Mouse (Mus musculus): ENCODE measurements around the gene Ltbp2.
A peak's percentile ranks its signal among the peaks of the same experiment; 100 is the strongest.

Gene Ltbp2

GRCm38 (mm10) chr12:84880091-84880490 lies 3.8 kb upstream of the Ltbp2 start:
- DNase-seq (ENCODE audit: low read depth, low spot score), result no peak

- DNase-seq (ENCODE audit: low read depth, low spot score), result no peak
Observed at GRCm38 (mm10) chr12:84875761-84876480, 411 bp downstream of the Ltbp2 start.

GRCm38 (mm10) chr12:84873434-84873833 lies 2.9 kb downstream of the Ltbp2 start:
- peak; percentile 68 for DNase-seq (ENCODE audit: low read depth, low spot score)

- no peak for DNase-seq (ENCODE audit: low read depth, low spot score)
Observed at GRCm38 (mm10) chr12:84872310-84872709, 4.0 kb downstream of the Ltbp2 start.

GRCm38 (mm10) chr12:84865431-84865830 lies 10.9 kb downstream of the Ltbp2 start:
- DNase-seq (ENCODE audit: low read depth, low spot score), result no peak

GRCm38 (mm10) chr12:84864801-84865200 lies 11.5 kb downstream of the Ltbp2 start:
- no peak for DNase-seq (ENCODE audit: low read depth, low spot score)

- DNase-seq (ENCODE audit: low read depth, low spot score), result no peak
Observed at GRCm38 (mm10) chr12:84863196-84863595, 13.1 kb downstream of the Ltbp2 start.

GRCm38 (mm10) chr12:84862136-84862910 lies 14.0 kb downstream of the Ltbp2 start:
- DNase-seq (ENCODE audit: low read depth, low spot score), result no peak

- DNase-seq (ENCODE audit: low read depth, low spot score), result no peak
Observed at GRCm38 (mm10) chr12:84858149-84859113, 17.9 kb downstream of the Ltbp2 start.

GRCm38 (mm10) chr12:84857706-84858105 lies 18.6 kb downstream of the Ltbp2 start:
- DNase-seq (ENCODE audit: low read depth, low spot score), result no peak

- DNase-seq (ENCODE audit: low read depth, low spot score), result no peak
Observed at GRCm38 (mm10) chr12:84856532-84856931, 19.8 kb downstream of the Ltbp2 start.

- no peak for DNase-seq (ENCODE audit: low read depth, low spot score)
Observed at GRCm38 (mm10) chr12:84855084-84855625, 21.2 kb downstream of the Ltbp2 start.

- DNase-seq (ENCODE audit: low read depth, low spot score), result no peak
Observed at GRCm38 (mm10) chr12:84854392-84855033, 21.8 kb downstream of the Ltbp2 start.

- no peak for DNase-seq (ENCODE audit: low read depth, low spot score)
Observed at GRCm38 (mm10) chr12:84851403-84852040, 24.8 kb downstream of the Ltbp2 start.

GRCm38 (mm10) chr12:84847882-84848281 lies 28.4 kb downstream of the Ltbp2 start:
- no peak for DNase-seq (ENCODE audit: low read depth, low spot score)

GRCm38 (mm10) chr12:84847480-84847879 lies 28.9 kb downstream of the Ltbp2 start:
- DNase-seq (ENCODE audit: low read depth, low spot score), result peak; percentile 84

GRCm38 (mm10) chr12:84846594-84847014 lies 29.7 kb downstream of the Ltbp2 start:
- DNase-seq (ENCODE audit: low read depth, low spot score), result no peak

- DNase-seq (ENCODE audit: low read depth, low spot score), result peak; percentile 75
Observed at GRCm38 (mm10) chr12:84842706-84843105, 33.6 kb downstream of the Ltbp2 start.

- DNase-seq (ENCODE audit: low read depth, low spot score), result peak; percentile 62
Observed at GRCm38 (mm10) chr12:84841158-84842140, 34.9 kb downstream of the Ltbp2 start.

All from forelimb bud, embryonic 11.5 days (tissue).